Mouse (Mus musculus): ENCODE data around the gene Ear14.
"Not testable (repeated sequence)": the region's sequence is repeated elsewhere in the genome, so short reads cannot be mapped to it uniquely, and the experiment has no call there.

Ear14 gene

DNA sequence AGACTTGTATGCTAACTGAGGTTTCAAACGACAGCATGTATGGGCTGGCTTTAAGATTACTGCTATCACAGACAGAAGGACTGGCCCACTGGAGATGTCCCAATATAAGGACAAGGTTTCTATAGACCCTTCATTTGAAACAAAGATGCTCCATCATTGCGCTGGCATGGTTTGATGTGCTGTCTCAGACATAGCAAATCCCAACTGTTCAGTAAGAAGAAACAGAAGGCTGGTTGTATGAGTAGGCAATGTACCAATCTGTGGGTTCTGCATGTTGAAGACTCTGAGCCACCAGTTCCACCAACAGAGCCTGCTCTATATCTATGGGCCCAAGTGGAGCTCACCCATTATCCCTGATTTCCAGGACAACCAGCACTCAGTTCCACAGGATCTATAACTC lies at the start of gene Ear14:
Gene Ear14, plus strand, starts transcription at position 277 of the 400 bp plus-strand sequence.
- in situ Hi-C loops (cut with MboI, MseI): no loop called here

DNA sequence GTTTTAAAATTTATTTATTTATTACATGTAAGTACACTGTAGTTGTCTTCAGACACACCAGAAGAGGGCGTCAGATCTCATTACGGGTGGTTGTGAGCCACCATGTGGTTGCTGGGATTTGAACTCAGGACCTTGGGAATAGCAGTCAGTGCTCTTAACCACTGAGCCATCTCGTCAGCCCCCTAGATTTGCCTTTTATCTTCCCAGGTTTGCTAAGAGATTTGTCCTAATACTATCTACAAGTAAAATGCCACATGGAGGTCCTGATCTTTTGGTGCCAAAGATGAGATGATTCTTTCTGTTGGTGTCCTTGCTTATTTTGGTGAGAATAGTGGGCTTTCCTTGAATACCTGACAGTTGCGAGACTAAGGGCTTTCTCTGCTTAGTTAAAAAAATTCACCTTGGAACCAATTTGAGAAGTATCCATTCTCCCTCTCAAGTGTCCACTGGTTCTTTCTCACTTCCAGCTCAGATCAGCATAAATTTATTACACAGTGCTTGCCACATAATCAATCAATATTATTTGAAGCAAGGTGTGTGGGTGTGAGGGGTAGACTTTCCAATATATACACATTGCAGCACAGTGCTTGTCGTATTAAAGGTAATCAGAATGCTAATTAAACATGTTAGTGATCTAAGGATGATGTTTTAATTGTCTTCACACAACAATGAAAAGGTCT lies 47.0 kb upstream of the Ear14 start:
- in situ Hi-C loops (cut with MboI, MseI): no loop called here

DNA sequence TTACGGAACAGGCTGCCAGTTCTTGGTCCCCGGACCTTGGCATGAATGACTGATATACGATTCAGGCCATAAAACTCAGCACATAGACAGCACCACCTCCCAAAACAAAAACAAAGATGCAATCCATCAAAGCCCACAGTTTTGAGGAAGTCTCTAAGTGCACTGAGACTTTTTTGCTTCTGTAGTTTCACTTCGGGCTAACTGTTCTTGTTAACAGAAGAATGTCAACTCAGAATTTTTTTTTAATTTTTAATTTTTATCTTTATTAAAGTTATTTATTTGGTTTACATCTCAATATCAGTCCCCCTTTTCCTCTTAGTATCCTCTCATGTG lies 46.5 kb upstream of the Ear14 start:
- in situ Hi-C loops (cut with MboI, MseI): no loop called here

DNA sequence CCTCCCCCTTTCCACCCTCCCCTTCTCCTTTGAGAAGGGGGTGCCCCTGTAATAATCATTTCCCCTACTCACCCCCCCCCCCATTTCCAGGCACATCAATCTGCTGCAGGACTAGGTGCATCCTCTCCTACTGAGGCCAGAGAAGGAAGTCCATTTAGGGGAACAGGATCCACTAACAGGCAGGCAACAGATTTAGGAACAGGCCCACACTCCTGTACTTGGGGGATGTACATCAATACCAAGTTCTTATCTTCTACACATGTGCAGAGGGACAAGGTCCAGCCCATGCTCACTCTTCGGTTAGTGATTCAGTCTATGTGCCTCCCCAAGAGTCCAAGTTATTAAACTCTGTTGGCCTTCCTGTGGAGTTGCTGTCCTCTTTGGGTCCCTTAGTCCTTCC lies 46.1 kb upstream of the Ear14 start:
- in situ Hi-C loops (cut with MboI, MseI): no loop called here

DNA sequence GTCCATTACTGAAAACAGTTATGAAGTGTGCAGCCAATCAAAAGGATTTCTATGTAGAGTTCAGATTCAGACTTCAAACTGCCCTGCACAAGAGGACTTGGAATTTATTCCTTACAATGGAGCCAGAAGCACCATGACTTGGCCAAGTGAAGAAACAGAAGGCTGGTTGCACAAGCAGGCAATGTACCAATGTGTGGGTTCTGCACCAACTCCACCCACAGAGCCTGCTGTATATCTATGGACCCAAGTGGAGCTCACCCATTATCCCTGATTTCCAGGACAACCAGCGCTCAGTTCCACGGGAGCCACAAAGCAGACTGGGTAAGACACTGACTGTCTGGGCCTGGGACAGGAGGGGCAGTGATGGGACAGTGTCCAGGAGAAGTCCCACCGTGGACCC lies 41.2 kb upstream of the Ear14 start, which contains the start of gene Rnase2b:
Gene Rnase2b, plus strand, starts transcription at position 285 of the 400 bp plus-strand sequence.
- in situ Hi-C loops (cut with MboI, MseI): loop anchor here (5.0 kb wide), 1 partner anchor 55 kb away; no protein-coding TSS in a partner anchor

DNA sequence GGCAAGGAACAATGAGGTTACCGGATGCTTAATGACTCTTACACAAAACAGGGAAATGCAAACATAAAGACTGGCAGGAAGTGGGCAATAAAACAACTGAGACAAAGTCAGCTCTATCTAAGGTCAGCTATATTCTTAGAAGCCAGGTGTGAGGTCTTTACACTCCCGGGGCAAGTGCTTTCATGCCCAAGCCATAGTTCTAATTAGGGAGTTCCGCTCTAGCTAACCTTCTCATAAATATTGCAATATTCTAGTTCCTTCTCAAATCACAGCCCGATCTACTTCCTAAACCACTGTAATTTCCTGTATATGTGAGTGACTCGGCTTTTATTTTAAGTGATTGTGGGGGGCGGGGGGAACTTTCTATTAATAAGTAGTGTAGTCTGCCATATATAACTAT lies 39.9 kb upstream of the Ear14 start:
- in situ Hi-C loops (cut with MboI, MseI): loop anchor here (5.0 kb wide), 1 partner anchor 56 kb away; no protein-coding TSS in a partner anchor

DNA sequence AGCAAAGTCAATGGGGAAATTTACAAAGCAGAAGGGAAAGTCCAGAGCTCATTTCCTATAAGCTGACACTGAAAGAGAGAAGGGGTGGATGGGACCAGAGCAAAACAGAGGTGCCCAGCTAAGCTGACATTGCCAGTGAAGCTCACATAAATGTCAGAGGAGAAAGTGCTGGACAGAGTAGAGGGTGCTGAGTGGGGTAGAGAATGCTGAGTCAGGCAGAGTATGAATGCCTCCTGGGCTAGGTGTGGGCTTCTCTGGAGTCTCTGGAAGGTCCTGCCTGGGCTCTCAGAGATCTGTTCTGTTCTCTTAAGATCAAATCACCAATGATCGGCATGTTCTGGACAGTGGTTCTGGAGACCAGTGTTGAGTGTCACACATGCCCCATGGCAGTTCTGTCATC lies 37.8 kb upstream of the Ear14 start:
- in situ Hi-C loops (cut with MboI, MseI): no loop called here

DNA sequence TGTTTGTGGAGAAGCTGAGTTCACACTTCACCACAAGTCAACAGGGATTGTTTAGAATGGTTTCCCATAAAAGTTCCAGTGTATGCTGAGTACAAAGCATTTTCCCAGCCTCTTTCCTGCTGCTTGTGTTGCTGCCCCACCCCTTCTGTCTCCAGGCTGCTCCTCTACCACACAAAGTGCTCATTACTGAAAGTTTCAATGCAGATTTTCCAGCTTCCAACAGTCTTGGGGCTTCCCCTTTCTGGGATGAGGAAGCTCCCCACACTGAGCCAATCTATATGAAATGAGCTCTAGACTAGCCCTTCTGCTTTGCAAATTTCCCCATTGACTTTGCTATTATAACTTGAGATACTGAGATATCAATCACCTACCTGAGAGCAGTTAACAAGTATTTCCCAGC lies 37.1 kb upstream of the Ear14 start:
- in situ Hi-C loops (cut with MboI, MseI): no loop called here

DNA sequence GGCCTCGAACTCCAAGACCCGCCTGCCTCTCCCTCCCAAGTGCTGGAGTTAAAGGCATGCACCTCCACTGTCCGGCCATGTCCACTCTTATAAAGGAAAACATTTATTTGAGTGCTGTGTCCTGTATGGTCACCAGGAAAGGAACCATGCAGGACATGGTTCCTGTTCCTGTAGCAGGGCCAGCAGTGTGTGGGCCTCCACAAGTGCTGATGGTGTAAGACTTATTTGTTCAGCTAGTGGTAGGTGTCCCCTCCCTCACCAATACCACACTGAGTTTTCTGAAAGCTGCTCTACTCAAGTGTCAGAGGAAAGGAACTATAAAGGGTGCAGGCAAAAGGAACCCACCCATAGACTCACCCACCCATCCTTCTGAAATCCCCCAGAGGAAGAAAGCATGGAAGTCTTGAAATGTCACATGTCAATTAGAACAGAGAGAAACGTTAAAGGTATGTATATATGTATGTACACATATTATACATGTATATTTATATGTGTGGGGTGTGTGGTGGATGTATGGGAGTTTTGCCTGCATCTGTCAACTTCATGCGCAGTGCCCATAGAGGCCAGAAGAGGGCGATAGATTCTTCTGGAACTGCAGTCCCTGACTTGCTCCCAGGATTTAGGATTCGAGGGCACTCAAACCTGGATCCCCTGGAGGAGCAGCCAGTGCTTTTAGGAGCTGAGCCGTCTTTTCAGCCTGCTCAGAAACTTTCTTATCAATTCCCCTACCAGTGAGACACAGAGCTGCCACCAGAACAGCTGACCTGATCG lies 30.9 kb upstream of the Ear14 start:
- in situ Hi-C loops (cut with MboI, MseI): loop anchor here (10.0 kb wide), 1 partner anchor 137 kb away; no protein-coding TSS in a partner anchor

DNA sequence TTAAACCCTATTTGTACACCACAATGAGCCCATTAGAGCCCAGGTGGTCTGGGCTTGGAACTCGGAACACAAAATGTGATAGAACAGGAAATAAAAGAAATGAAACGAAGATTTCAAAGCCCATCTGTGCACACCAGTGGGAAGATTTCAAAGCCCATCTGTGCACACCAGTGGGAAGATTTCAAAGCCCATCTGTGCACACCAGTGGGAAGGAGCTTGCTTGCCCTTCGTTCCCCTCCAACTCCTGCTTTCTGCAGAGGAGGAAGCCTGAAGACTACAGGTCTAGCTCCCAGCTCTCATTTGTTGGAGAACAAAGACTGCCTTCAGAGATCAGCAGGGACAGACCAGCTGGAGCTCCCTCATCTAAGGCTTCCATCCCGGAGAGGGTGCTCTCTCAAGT lies 30.2 kb upstream of the Ear14 start:
- in situ Hi-C loops (cut with MboI, MseI): loop anchor here (10.0 kb wide), 1 partner anchor 138 kb away; no protein-coding TSS in a partner anchor

DNA sequence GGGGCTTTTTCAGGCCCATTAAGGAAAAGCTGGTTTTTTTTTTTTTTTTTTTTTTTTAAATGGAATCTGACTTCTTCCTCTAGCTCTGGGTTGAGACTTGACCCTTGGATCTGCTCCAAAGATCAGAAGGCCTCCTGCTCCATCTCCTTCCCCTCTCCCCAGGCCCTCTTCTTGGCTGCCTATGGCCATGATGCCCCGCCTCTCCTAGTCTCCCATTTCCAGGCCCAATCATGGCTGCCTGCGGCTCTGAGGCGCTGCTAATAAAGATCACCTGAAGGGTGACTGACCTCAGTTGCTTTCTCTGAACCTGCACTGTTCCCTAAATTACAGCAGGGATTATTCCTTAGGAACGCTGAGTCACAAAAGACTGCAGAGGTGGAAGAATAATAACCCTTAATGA lies 29.3 kb upstream of the Ear14 start:
- in situ Hi-C loops (cut with MboI, MseI): loop anchor here (10.0 kb wide), 1 partner anchor 139 kb away; no protein-coding TSS in a partner anchor

DNA sequence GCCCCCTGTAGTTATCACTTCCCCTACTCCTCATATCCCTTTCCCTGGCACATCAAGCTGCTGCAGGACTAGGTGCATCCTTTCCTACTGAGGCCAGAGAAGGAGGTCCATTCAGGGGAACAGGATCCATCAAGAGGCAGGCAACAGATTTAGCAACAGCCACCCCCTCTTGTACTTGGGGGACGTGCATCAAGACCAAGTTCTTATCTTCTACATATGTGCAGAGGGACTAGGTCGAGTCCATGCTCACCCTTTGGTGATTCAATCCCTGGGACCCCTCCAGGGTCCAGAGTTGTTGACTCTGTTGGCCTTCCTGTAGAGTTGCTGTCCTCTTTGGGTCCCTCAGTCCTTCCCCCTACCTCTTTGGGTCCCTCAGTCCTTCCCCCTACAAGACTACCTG lies 22.1 kb upstream of the Ear14 start:
- in situ Hi-C loops (cut with MboI, MseI): not testable (repeated sequence)

DNA sequence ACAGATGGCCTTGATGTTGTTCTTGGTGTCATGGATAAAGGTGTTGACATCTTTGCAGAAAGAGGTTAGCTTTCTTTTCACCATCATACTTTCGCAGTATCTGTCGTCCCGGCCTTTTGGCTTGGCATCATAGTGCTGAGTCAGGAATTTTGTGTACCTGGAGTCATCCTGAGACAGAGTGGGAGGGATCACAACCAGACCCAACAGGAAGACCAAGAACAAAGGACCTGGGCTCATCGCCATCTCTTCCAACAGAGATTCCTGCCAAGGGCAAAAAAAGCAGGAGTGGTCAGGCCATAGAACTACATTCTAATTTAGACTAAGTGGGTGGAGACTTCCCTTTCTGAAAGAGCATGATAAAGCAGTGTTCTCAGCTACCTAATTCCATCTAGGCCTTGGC lies 7.5 kb upstream of the Ear14 start:
- in situ Hi-C loops (cut with MboI, MseI): no loop called here

DNA sequence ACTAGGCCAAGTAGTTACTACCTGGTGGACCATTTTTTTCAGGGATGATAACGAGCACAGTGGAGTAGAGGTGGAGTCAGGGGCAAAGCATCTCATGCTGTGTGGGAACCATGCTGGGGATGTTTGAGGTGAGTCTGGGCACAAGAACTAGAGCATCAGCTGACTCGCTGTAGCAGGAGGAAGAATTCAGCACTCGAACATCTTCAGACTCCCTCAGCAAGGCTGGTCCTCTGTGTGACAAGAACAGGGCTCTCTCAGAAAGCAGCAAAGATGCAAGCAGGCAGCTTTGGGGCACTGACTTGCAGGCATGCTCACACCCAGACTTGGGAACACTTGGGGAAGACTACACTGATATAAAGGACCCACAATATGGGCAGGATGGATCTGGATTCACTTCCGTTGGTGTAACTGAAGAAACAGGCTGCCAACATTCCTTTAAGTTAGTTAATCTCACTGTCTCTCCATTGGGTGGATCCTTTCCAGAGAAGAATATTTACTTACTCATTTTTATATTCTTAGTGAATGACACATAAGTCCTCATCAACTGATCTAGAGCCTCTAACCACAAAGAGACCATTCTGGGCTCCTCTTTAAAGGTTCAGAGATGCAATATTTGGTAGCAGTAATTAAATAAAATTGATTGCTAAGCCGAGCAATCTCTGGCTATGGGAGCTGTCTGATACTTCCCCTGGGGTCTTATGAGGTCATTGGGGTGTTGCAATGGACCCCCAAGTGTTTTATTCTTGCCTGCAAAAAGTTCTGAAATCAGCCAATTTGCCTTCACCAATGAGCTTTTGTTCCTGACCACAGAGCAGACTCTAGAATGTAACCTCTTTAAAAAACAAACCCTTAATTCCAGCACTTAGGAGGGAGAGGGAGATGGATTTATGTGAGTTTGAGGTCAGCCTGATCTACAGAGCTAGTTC lies 3.8 kb upstream of the Ear14 start, which contains the start of gene Ang2:
Gene Ang2, minus strand, starts transcription at position 51 of the 926 bp plus-strand sequence.
- in situ Hi-C loops (cut with MboI, MseI): no loop called here

DNA sequence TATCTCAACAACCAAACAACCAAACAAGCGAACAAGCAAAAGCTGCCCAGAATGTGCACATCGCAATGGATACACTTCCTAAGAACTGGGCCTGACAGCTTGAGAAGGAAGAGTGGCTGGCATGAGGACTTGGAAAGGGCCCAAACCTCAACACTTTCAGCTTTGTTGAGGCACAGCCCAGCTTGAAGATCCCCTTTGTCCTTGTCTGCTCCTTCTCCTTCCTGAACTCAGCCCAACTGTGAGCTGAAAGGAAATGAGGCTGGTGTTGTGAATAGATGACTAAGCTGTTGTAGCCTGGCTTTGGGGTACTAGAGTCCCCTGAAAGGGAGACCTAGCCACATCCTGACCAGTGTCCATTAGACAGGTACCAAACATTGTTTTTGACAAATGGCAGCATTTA lies 3.1 kb upstream of the Ear14 start:
- in situ Hi-C loops (cut with MboI, MseI): no loop called here

DNA sequence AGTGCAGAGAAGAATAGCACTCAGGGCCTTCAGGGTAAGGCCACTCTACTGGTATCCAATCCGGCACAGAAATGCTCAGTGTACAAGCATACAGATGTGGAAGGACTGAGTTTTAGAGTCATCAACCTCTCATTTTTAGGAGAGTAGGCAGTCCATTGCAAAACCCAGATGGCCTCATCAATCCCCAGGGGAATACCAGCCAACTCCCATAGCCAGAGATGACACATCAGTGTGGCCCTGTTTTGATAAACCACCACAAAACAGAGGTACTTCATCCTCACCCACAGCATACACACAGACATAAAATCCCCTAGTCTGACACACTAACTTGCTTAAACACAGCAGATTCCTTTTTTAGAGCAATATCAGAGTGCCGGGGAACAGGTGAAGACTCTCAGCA lies 2.7 kb upstream of the Ear14 start:
- in situ Hi-C loops (cut with MboI, MseI): no loop called here

DNA sequence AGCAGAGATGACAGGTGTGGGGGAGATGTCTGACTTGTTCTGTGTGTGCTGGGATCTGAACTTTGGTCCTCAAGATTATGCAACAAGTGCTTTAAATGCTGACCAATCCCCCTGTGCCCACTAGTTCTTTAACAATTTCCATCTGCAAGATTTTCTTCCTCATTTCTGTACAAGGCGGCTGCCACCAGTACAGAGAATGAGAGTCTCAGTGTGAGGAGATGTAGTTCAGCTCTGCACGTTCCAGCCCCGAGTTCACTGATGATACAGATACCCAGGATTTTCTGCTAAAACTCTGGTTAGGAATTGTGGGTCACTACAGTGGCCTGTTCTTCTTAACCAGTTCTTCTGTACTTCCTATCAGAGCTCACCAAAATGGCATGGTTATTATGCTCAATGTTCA lies 16.9 kb downstream of the Ear14 start:
- in situ Hi-C loops (cut with MboI, MseI): not testable (repeated sequence)

DNA sequence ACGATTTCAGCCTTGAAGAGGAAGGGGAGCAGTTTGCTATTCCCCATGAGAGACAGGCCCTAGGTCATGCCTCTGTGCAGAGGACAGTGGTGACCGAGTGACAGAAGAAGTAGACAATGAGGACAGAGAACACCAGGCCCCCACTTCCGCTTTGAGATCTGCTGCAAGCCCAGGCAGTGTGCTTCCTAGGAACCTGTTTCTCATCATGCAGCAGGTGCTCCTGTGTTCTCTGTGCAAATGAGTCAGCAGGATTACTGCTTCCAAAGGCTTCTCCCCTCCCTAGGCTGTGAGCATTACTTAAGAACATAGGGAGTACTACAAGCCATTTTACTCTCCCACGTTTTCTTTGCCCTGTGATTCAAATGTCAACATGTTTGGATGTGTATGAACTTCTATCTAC lies 26.5 kb downstream of the Ear14 start:
- in situ Hi-C loops (cut with MboI, MseI): not testable (repeated sequence)

DNA sequence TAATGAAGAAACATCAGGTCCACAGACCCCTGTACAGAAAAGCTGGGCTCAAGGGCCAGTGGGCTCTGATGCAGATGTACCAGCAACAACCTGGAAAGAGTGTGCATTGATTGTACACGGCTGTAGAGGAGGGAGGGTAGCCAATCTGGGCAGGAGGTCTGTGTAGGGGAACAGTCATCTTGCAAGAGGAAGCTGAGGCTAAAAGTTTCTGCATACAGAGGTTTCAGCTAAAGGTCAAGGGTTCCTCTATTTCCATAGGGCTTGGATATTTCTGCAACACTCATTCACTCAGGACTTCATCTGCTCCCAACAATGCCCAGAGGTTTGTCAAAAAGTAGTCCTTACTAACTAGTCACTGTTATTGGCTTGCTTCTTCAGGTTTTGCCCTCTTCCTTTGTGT lies 34.3 kb downstream of the Ear14 start:
- in situ Hi-C loops (cut with MboI, MseI): not testable (repeated sequence)

DNA sequence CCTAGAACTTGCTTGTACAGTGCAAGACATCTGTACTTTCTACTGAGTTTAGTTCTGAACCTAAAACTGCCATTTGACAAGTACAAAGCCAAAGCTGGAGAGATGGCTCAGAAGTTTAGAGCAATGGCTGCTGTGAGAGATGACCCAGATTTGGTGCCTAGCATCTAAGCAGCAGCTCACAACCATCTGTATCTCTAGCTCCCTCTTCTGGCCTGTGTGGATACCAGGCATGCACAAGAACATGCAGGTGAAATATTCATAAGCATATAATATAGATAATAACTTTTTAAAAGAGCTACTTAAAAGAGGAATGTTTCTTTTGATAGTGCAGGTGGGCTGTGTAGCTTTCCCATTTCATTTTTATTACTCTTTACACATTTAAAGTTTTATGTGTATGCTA lies 37.7 kb downstream of the Ear14 start:
- in situ Hi-C loops (cut with MboI, MseI): no loop called here

DNA sequence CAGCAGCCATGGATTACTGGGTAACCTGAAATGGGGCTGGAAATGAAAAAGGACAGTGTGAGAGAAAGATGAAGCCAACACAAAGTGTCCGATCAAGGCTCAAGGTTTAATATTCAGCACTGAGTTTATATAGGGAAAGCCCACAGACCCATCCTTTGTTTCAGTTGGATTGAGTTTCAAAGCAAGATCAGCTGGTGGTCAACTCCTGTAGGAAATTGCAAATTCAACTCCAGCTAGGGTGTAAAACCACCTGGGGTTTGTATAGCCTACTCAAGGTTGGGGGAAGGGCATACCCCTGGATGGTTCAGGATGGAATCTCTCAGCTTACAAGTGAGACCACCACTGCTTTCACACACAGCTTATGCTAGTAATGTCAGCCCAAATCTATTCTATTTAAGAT lies 44.5 kb downstream of the Ear14 start:
- in situ Hi-C loops (cut with MboI, MseI): no loop called here

DNA sequence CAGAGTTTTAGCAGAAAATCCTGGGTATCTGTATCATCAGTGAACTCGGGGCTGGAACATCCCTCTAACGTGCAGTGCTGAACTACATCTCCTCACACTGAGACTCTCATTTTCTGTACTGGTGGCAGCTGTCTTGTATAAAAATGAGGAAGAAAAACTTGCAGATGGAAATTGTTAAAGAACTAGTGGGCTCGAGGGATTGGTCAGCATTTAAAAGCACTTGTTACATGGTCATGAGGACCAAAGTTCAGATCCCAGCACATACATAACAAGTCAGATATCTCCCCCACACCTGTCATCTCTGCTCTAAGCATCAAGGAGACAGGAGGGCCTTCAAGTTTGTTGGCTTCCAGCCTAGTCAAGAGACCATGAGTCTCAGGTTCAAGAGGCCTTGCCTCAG lies 47.2 kb downstream of the Ear14 start:
- in situ Hi-C loops (cut with MboI, MseI): no loop called here
